Mouse (Mus musculus): ENCODE results near the gene Cpne5. TPM values are rescaled to one million over a fixed set of nuclear protein-coding genes. Genes with fewer than 3 reads are reported as not detected.
"Not testable (repeated sequence)": the region's sequence is repeated elsewhere in the genome, so short reads cannot be mapped to it uniquely, and the experiment has no call there.

Gene Cpne5
- total RNA-seq, 1 experiment from 2014 or later, result 1.4 TPM

GRCm38 (mm10) chr17:29116023-29116422, 121.9 kb downstream of the Cpne5 start:
- no peak for ATAC-seq (ENCODE audit: extremely low read depth, insufficient number of reproducible peaks, low FRiP score, poor library complexity, severe bottlenecking)

GRCm38 (mm10) chr17:29113591-29114352, 124.2 kb downstream of the Cpne5 start, which contains the start of gene Rab44:
Rab44 (plus strand) TSS chr17:29114145.
- peak; percentile 69 for ATAC-seq (ENCODE audit: extremely low read depth, insufficient number of reproducible peaks, low FRiP score, poor library complexity, severe bottlenecking)

GRCm38 (mm10) chr17:29111332-29111731, 126.6 kb downstream of the Cpne5 start:
- peak; percentile 76 for ATAC-seq (ENCODE audit: extremely low read depth, insufficient number of reproducible peaks, low FRiP score, poor library complexity, severe bottlenecking)

GRCm38 (mm10) chr17:29110356-29110755, 127.6 kb downstream of the Cpne5 start:
- ATAC-seq (ENCODE audit: extremely low read depth, insufficient number of reproducible peaks, low FRiP score, poor library complexity, severe bottlenecking), result not testable (repeated sequence)

Other genes with a start within 250 kb of the Cpne5 start
- 394 and 412 TPM in 2 replicates for gene Stk38, start 230.2 kb downstream of the Cpne5 start, total RNA-seq (2017)
- 576 and 624 TPM in 2 replicates for gene Srsf3, start 205.5 kb downstream of the Cpne5 start, total RNA-seq (2017)
- 1.3 and 2.1 TPM in 2 replicates for gene Cdkn1a, start 147.2 kb downstream of the Cpne5 start, total RNA-seq (2017)
- 92.5 and 114 TPM in 2 replicates for gene Rab44, start 124.0 kb downstream of the Cpne5 start, total RNA-seq (2017)
- gene Ppil1, start 26.0 kb upstream of the Cpne5 start, total RNA-seq (2017), result 23.1 and 25.7 TPM in 2 replicates
- gene BC004004, start 30.6 kb upstream of the Cpne5 start, total RNA-seq (2017), result 65.4 and 72.1 TPM in 2 replicates
- gene Pi16, start 79.5 kb upstream of the Cpne5 start, total RNA-seq (2017), result 151 and 159 TPM in 2 replicates
- 65.8 and 67.3 TPM in 2 replicates for gene Mtch1, start 109.8 kb upstream of the Cpne5 start, total RNA-seq (2017)
- 184 and 192 TPM in 2 replicates for gene Fgd2, start 122.7 kb upstream of the Cpne5 start, total RNA-seq (2017)

Data from neutrophil, adult 5-6 weeks (primary cell).